ENCODE assay signal across 24 mouse cellular contexts in genomic region chr10:41588616-41589015, GRCm38 (mm10).
A peak's percentile ranks its signal among the peaks of the same experiment; 100 is the strongest.
DNase-seq lines count a peak whose midpoint lies in the region; ATAC-seq and TF ChIP-seq lines count a peak whose summit lies in the region.
"Had no signal": no experiment of that assay in that cellular context is flagged by ENCODE, and none has a peak within 500 bp of the region (broad histone marks: within the 10 kb centered on the region; RNA-seq: fewer than 3 reads in every experiment).

No protein-coding gene starts in this region.

- no peaks in the 10 kb centered on the region for H3K79me2 ChIP-seq in liver, adult 2 months (ENCODE audit: control insufficient read depth, insufficient read depth, low read length)

- no peaks in the 10 kb centered on the region for H3K27me3 ChIP-seq in liver, adult 2 months (ENCODE audit: control insufficient read depth, insufficient read depth, low read length)
- no peaks in the 10 kb centered on the region; the same call in 1 of the 2 replicates for H3K27me3 ChIP-seq in liver, embryonic 12.5 days (replicated peaks)
- H3K27me3 ChIP-seq in intestine, postnatal 0 days (replicated peaks; ENCODE audit: control insufficient read depth, insufficient read depth, low read length): no peaks in the 10 kb centered on the region
- no peaks in the 10 kb centered on the region for H3K27me3 ChIP-seq in stomach, postnatal 0 days (ENCODE audit: control insufficient read depth, insufficient read depth, low read length)
- H3K27me3 ChIP-seq in forebrain, embryonic 12.5 days: no peaks in the 10 kb centered on the region
- no peaks in the 10 kb centered on the region for H3K27me3 ChIP-seq in midbrain, embryonic 14.5 days (ENCODE audit: control insufficient read depth, insufficient read depth, low read length)
- H3K27me3 ChIP-seq: embryonic facial prominence, embryonic 12.5 days; embryonic facial prominence, embryonic 15.5 days; forebrain, embryonic 15.5 days; heart, embryonic 13.5 days; Patski had no signal

- no peak overlapping the region for H3K4me3 ChIP-seq in liver, adult 2 months (ENCODE audit: insufficient read depth, low read depth, low read length)
- no peak overlapping the region for H3K4me3 ChIP-seq in liver, embryonic 12.5 days
- H3K4me3 ChIP-seq in intestine, postnatal 0 days (ENCODE audit: low read depth, low read length): no peak overlapping the region
- no peak overlapping the region for H3K4me3 ChIP-seq in stomach, postnatal 0 days (ENCODE audit: low read depth, low read length)
- no peak overlapping the region for H3K4me3 ChIP-seq in forebrain, embryonic 12.5 days (replicated peaks)
- no peak overlapping the region for H3K4me3 ChIP-seq in midbrain, embryonic 14.5 days (replicated peaks; ENCODE audit: low read depth, low read length)
- H3K4me3 ChIP-seq: embryonic facial prominence, embryonic 12.5 days; embryonic facial prominence, embryonic 15.5 days; forebrain, embryonic 15.5 days; heart, adult 2 months; heart, embryonic 10.5 days; heart, embryonic 13.5 days had no signal

- no peak for ATAC-seq in liver, embryonic 12.5 days
- peak; percentile 85 for ATAC-seq in intestine, postnatal 0 days
- ATAC-seq in stomach, postnatal 0 days (ENCODE audit: low FRiP score, low TSS enrichment): peak; percentile 87
- ATAC-seq in forebrain, embryonic 12.5 days (ENCODE audit: low FRiP score): no peak
- ATAC-seq in midbrain, embryonic 14.5 days (ENCODE audit: low FRiP score, low TSS enrichment): no peak
- ATAC-seq: forebrain, embryonic 15.5 days; Patski had no signal

- H3K4me1 ChIP-seq in liver, adult 2 months (ENCODE audit: control insufficient read depth, insufficient read depth, low read length): peaks cover 18% of the 10 kb centered on the region
- no peaks in the 10 kb centered on the region for H3K4me1 ChIP-seq in liver, embryonic 12.5 days
- 0 out of 2 replicates have a peak, but pooled peaks cover 2% of the 10 kb centered on the region for H3K4me1 ChIP-seq in intestine, postnatal 0 days (replicated peaks; ENCODE audit: control insufficient read depth, insufficient read depth, low read length)
- H3K4me1 ChIP-seq in stomach, postnatal 0 days (replicated peaks; ENCODE audit: control insufficient read depth, insufficient read depth): no peaks in the 10 kb centered on the region
- no peaks in the 10 kb centered on the region for H3K4me1 ChIP-seq in forebrain, embryonic 12.5 days
- no peaks in the 10 kb centered on the region for H3K4me1 ChIP-seq in midbrain, embryonic 14.5 days (ENCODE audit: control insufficient read depth, insufficient read depth, low read length)
- H3K4me1 ChIP-seq: embryonic facial prominence, embryonic 12.5 days; embryonic facial prominence, embryonic 15.5 days; forebrain, embryonic 15.5 days had no signal

- no peak for TF ChIP-seq CTCF in liver, adult 2 months (IDR thresholded peaks at IDR 0.05; ENCODE audit: low read depth, low read length)
- TF ChIP-seq CTCF in intestine, postnatal 0 days (IDR thresholded peaks at IDR 0.05; ENCODE audit: low read depth): no peak
- no peak for TF ChIP-seq CTCF in stomach, postnatal 0 days (IDR thresholded peaks at IDR 0.05; ENCODE audit: low read depth)

- 17% methylated on average over 2 of the region's 2 CpGs for WGBS in liver, adult 2 months
- 67% methylated on average over 2 of the region's 2 CpGs for WGBS in liver, embryonic 12.5 days (ENCODE audit: insufficient replicate concordance)
- WGBS in intestine, postnatal 0 days: 46% methylated on average over 2 of the region's 2 CpGs
- WGBS in stomach, postnatal 0 days: 60% methylated on average over 2 of the region's 2 CpGs
- WGBS in forebrain, embryonic 12.5 days: 93% methylated on average over 2 of the region's 2 CpGs
- 92% methylated on average over 2 of the region's 2 CpGs for WGBS in midbrain, embryonic 14.5 days

- no peak overlapping the region for H3K4me2 ChIP-seq in liver, embryonic 12.5 days
- H3K4me2 ChIP-seq in intestine, postnatal 0 days (replicated peaks; ENCODE audit: low read depth): no peak overlapping the region
- H3K4me2 ChIP-seq in stomach, postnatal 0 days (replicated peaks; ENCODE audit: low read depth): no peak overlapping the region
- H3K4me2 ChIP-seq in forebrain, embryonic 12.5 days: no peak overlapping the region
- no peak overlapping the region for H3K4me2 ChIP-seq in midbrain, embryonic 14.5 days (ENCODE audit: low read length)
- H3K4me2 ChIP-seq: embryonic facial prominence, embryonic 12.5 days; embryonic facial prominence, embryonic 15.5 days; forebrain, embryonic 15.5 days; heart, embryonic 13.5 days; hindbrain, embryonic 14.5 days had no signal

- no peaks in the 10 kb centered on the region for H3K36me3 ChIP-seq in liver, adult 2 months (ENCODE audit: control insufficient read depth, insufficient read depth, low read length)
- no peaks in the 10 kb centered on the region for H3K36me3 ChIP-seq in liver, embryonic 12.5 days
- H3K36me3 ChIP-seq in intestine, postnatal 0 days (ENCODE audit: control insufficient read depth, insufficient read depth): no peaks in the 10 kb centered on the region
- no peaks in the 10 kb centered on the region for H3K36me3 ChIP-seq in stomach, postnatal 0 days (ENCODE audit: control insufficient read depth, insufficient read depth, low read length)
- H3K36me3 ChIP-seq in forebrain, embryonic 12.5 days (replicated peaks): no peaks in the 10 kb centered on the region
- no peaks in the 10 kb centered on the region for H3K36me3 ChIP-seq in midbrain, embryonic 14.5 days (ENCODE audit: control insufficient read depth, insufficient read depth, low read length)
- H3K36me3 ChIP-seq: embryonic facial prominence, embryonic 12.5 days; embryonic facial prominence, embryonic 15.5 days; forebrain, embryonic 15.5 days; heart, embryonic 10.5 days; heart, embryonic 13.5 days had no signal

- H3K9me3 ChIP-seq in liver, embryonic 12.5 days (replicated peaks): no peaks in the 10 kb centered on the region
- no peaks in the 10 kb centered on the region for H3K9me3 ChIP-seq in intestine, postnatal 0 days (ENCODE audit: control insufficient read depth)
- H3K9me3 ChIP-seq in stomach, postnatal 0 days (ENCODE audit: control insufficient read depth, low read length): no peaks in the 10 kb centered on the region
- H3K9me3 ChIP-seq in forebrain, embryonic 12.5 days: no peaks in the 10 kb centered on the region
- H3K9me3 ChIP-seq in midbrain, embryonic 14.5 days (ENCODE audit: control insufficient read depth, low read length): no peaks in the 10 kb centered on the region
- H3K9me3 ChIP-seq: embryonic facial prominence, embryonic 12.5 days; embryonic facial prominence, embryonic 15.5 days; forebrain, embryonic 15.5 days; heart, embryonic 10.5 days; heart, embryonic 13.5 days had no signal

- no peak for TF ChIP-seq EP300 in stomach, postnatal 0 days (optimal IDR thresholded peaks at IDR 0.05)

- no peak for TF ChIP-seq POLR2A in liver, adult 2 months (IDR thresholded peaks at IDR 0.05; ENCODE audit: extremely low read depth, insufficient read depth, low read length)

- no peak overlapping the region for H3K9ac ChIP-seq in liver, adult 2 months (ENCODE audit: low read depth, low read length)
- H3K9ac ChIP-seq in liver, embryonic 12.5 days: no peak overlapping the region
- no peak overlapping the region for H3K9ac ChIP-seq in intestine, postnatal 0 days (ENCODE audit: low read depth, low read length)
- no peak overlapping the region for H3K9ac ChIP-seq in stomach, postnatal 0 days (ENCODE audit: low read length)
- H3K9ac ChIP-seq in forebrain, embryonic 12.5 days: no peak overlapping the region
- H3K9ac ChIP-seq in midbrain, embryonic 14.5 days (replicated peaks; ENCODE audit: low read length): no peak overlapping the region
- H3K9ac ChIP-seq: embryonic facial prominence, embryonic 12.5 days; embryonic facial prominence, embryonic 15.5 days; forebrain, embryonic 15.5 days; heart, embryonic 13.5 days; hindbrain, embryonic 14.5 days had no signal

- DNase-seq in liver, adult 2 months (ENCODE audit: extremely low read depth, low read depth, low spot score): peak; percentile 98
- peak; percentile 36 for DNase-seq in MN1 (ENCODE audit: low spot score)
- DNase-seq in stomach, postnatal 0 days (ENCODE audit: low spot score): no peak
- DNase-seq in midbrain, embryonic 14.5 days: no peak
- DNase-seq: adrenal gland, postnatal 10 days; adrenal gland, postnatal 36 days; cerebellum, adult 2 months; cerebellum, adult 9-11 months; cerebellum, postnatal 25 days; gastrocnemius, postnatal 10 days; gastrocnemius, postnatal 36 days; heart, adult 2 months; heart, postnatal 14 days; heart, postnatal 4 days had no signal

- H3K27ac ChIP-seq in liver, adult 2 months (replicated peaks; ENCODE audit: insufficient read depth, low read depth, low read length): peak overlapping the region; percentile 73
- no peak overlapping the region for H3K27ac ChIP-seq in liver, embryonic 12.5 days
- 0 out of 2 replicates have a peak overlapping the region, but pooled peaks have one; percentile 65 for H3K27ac ChIP-seq in intestine, postnatal 0 days (ENCODE audit: low read depth, low read length)
- no peak overlapping the region for H3K27ac ChIP-seq in stomach, postnatal 0 days (replicated peaks)
- no peak overlapping the region for H3K27ac ChIP-seq in forebrain, embryonic 12.5 days
- no peak overlapping the region for H3K27ac ChIP-seq in midbrain, embryonic 14.5 days (replicated peaks; ENCODE audit: low read depth, low read length)
- H3K27ac ChIP-seq: embryonic facial prominence, embryonic 12.5 days; embryonic facial prominence, embryonic 15.5 days; forebrain, embryonic 15.5 days; heart, adult 2 months; heart, embryonic 10.5 days; heart, embryonic 13.5 days; hindbrain, embryonic 14.5 days had no signal

Comparison
In these comparisons a context has a peak if more than half of its experiments do, and no peak if none do; other contexts are left out.
1. H3K27ac ChIP-seq: peak in liver, adult 2 months (single experiment) and intestine, postnatal 0 days (single experiment); none in liver, embryonic 12.5 days (single experiment), stomach, postnatal 0 days (single experiment), forebrain, embryonic 12.5 days (single experiment) and midbrain, embryonic 14.5 days (single experiment).
2. DNase-seq: peak in liver, adult 2 months (single experiment) and MN1 (single experiment); none in stomach, postnatal 0 days (single experiment) and midbrain, embryonic 14.5 days (single experiment).
3. ATAC-seq: peak in intestine, postnatal 0 days (single experiment) and stomach, postnatal 0 days (single experiment); none in liver, embryonic 12.5 days (single experiment), forebrain, embryonic 12.5 days (single experiment) and midbrain, embryonic 14.5 days (single experiment).